Mouse (Mus musculus) embryonic fibroblast, embryonic 13.5 days (primary cell): Measurements from ENCODE around the gene Polm.

Experiments used
- CTCF ChIP-seq: IDR thresholded peaks from 2 replicates; pipeline ENCODE4 v1.5.1; 2011; ENCODE audit warnings: mild to moderate bottlenecking, control low read depth, low read length, moderate library complexity, borderline replicate concordance; ENCODE audit not compliant: insufficient read depth
- POLR2A ChIP-seq: IDR thresholded peaks from 2 replicates; pipeline ENCODE4 v1.6.1; 2011; ENCODE audit warnings: low read depth, mild to moderate bottlenecking, control low read depth, low read length, moderate library complexity

DNA sequence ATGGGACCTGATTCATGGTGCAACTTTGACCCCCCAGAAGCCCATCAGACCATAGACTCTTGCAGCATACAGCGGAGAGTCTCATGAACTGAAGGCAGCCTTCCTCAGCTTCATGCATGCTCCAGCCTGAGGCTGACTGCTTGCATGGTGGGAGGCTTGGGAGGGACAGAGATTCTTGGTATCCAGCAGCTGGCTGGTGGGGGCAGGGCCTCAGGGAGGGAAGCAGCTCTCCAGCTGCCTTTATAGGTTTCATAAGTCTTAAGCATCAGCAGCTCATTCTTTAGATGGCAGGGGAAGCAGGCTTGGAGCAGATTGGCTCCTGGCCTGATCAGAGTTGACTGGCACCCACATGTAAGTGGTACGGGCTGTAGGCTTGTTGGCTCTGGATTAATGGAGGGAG lies 29.4 kb upstream of the Polm start:
- TF ChIP-seq CTCF (no peak), POLR2A (no peak)
